Mouse (Mus musculus) spleen, postnatal 4 days (tissue): ENCODE results near the gene Klhl26.

Experiments used
- DNase-seq, 2 experiments: peaks; one replicate each; pipeline ENCODE4 v3.0.0; 2022; ENCODE audit warnings: low spot score in 2 of 2

Gene Klhl26

DNA sequence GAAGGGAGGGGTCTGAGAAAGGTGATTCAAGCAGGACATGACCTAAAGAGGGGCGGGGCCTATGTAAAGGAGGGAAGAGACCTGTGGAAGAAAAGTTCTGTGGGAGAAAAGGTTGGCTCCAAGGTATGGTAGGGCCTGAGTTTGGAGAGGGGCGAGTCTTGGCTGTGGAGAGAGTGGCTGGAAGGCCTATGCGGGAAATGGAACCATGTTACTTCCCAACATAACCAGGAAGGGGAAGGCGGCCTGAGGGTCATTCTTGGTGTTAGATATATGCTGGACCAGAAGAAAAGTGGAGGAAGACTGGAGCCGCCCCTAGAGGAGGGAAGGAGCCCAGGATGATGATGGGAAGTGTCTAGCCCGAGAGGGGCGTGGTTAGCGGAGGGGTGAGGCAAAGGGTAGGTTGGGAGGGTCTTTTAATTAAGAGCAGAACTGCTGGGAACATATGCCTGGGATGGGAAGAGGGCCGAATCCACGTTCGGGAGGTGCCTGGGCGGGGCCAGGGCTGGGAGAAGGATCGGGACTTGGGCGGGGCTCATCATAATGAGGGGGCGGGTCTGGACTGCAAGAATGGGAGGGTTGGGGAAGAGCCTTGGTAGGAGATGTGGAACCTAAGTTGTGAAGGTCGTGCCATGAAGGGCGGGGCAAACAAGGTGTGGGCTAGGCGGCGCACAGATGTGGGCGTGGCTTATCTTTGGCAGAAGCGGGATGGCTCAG is 658 bp upstream of the Klhl26 start:
- peak; percentile 62 to 74 for DNase-seq

DNA sequence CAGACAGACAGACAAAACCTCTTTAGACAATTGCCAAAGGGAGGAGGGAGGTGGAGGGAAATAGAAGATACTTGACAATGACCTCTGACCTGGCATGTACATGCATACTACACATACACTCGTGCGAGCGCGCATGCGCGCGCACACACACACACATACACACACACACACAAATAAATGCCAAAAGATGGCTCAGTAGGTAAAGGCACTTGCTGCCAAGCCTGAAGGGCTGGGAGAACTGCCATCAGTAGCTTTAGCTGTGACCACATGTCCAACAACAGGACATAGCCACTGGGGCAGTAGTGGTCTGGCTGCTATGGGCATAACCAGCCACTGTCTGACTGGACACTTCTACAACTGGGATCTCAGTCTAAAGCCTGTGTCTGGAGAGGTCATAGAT is 4.9 kb downstream of the Klhl26 start:
- no peak for DNase-seq

DNA sequence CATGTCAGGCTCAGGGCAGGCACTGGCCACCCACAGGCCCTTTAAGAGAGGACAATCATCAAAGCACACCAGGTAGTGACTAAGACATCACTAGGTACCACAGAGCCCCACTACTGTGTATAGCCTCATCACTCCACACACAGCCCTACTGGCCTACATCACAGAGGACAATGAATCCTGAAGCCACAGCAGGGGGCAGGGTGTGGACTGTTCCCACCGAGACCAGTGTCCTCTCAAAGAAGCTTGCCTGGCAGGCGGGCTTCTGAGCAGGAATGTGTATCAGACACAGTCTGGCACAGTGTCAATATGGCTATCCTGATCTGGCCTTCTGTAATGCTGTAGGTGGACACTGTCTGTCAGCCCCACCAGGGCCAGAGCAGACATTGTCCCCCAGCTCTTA is 6.8 kb downstream of the Klhl26 start:
- no peak for DNase-seq

- no peak for DNase-seq
These were observed 7.4 kb downstream of the Klhl26 start for GRCm38 (mm10) chr8:70469295-70469916.

- DNase-seq = no peak
These were observed 8.0 kb downstream of the Klhl26 start for GRCm38 (mm10) chr8:70468733-70469132.

DNA sequence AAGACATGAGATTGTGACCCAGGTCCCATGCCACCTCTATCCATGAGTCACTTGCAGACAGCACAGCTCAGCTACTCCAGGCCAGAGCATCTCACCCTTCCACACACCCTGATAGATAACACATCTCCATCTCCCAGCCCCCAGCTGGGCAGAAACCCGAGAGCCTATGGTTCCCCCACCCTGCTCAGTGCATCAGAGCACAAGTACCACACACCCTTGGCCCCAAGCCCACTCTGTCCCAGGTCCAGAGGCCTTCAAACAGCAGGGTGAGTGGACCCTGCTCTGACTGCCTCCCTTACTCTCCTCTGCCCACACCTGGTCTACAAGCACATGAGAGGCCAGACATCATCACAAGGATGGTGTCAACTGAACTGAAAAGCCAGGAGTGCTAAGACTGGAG is 8.9 kb downstream of the Klhl26 start:
- DNase-seq = no peak

DNA sequence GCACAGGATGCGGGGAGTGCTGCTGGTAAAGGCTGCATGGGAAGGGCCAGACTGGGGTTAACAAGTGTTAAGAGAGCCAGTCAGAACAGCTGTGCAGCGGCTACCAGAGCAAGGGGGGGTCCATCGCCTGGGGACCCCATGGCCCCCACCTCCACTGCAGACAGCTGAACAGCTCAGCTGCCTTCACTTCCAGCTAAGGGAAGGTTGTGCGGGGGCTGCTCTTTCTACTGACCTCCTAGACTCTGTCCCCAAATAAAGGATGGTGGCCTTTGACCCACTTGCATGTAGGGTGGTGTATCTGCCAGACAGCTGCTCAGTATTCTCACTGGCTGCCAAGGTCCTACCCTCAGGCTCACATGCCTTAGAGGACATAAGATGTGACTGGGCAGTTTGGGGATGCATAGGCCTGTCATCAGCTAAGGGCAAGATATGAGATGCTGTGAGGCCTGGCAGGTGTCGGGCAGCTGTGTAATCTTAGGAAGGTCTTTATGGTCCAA is 9.5 kb downstream of the Klhl26 start:
- no peak for DNase-seq

- DNase-seq = no peak
These were observed 10.0 kb downstream of the Klhl26 start for GRCm38 (mm10) chr8:70466771-70467170.

- no peak for DNase-seq
These were observed 10.5 kb downstream of the Klhl26 start for GRCm38 (mm10) chr8:70466305-70466704.

GRCm38 (mm10) chr8:70465701-70466100 is 11.1 kb downstream of the Klhl26 start:
- no peak for DNase-seq

DNA sequence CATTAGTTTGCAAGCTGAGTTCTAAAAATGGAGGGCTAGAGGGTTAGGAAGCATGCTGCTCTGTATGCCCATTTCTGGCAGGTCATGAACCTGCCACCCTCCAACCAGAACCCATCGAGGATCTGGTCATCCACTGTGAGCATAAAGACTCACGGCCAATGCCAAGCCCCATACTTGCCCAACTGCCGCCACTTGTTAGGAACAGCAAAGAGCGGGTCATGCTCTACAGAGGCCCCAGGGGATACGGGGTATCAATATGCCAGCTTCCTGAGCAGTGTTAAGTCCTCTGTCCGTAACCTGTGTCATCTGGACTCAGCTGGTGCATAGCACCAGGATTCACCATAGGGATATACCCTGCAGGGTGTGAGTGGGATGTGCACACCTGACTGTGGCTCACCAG is 12.6 kb downstream of the Klhl26 start:
- no peak for DNase-seq

- no peak for DNase-seq
These were observed 13.5 kb downstream of the Klhl26 start for GRCm38 (mm10) chr8:70463306-70463705.

DNA sequence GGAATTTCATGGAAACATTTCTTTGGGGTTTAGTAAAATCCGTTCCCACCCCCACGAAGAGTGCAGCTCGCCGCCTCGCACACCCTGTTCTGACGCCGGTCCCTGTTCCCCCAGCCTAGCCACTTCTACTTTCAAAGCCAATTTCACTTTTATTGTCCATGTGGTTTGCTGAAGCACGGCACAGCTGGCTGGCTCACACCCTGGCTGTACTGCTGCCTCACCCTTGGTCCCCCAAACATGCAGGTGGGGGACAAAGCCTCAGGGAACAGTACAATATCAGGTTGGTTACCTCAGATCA is 14.3 kb downstream of the Klhl26 start:
- DNase-seq = no peak

DNA sequence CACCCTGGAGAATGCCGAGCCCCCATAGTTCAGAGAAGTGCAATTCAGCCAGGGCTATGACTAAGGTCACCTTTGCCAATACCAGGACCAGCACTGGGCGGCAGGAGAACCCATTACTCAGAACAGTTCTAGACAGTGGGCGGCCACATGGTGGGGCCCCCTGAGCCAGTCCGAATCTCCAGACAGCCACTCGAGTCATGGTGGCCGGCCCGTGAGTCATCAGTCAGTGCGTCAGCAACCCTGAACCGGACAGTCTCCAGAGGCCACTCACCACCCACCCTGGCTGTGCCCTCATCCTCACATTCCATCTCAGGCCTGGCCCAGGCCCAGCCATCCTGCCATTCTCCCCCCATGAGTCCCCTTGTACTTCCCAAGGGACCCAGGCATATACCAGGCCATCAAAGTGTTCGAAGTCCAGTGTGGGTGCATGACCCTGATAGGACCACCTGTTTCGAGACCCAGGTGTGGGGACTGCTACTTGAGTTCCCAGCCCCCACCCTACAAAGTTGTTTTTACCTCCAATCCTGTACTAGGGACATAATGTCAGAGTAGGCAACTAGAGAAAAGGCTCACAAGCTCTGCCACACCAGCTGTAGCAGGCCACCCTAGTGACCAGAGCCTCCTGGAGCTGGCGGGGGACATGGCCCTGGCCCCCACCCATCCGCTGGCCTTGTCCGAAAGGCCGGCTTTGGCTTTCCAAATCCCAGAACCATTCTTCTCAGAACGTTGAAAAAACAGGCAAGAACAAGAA is 14.8 kb downstream of the Klhl26 start:
- DNase-seq = no peak

DNA sequence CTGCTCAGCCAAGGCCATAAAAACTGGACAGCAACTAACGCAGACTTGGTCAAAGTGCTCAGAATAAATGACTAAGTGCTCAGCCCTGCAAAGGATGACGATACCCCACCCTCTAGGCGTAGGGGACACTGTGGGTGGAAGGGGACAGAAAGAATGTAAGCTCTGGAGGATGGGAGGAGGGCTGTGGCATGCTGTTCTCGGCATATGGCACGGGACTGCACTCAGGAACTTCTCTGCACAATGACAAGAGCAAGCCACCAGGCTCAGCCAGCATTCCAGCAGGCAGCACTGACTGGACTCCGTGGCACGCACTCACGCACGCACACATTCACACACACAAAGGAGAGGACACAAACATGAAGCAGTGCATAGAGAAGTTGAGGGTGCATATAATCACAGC is 16.2 kb downstream of the Klhl26 start:
- DNase-seq = no peak

GRCm38 (mm10) chr8:70460199-70460598 is 16.6 kb downstream of the Klhl26 start:
- no peak for DNase-seq

GRCm38 (mm10) chr8:70459636-70460035 is 17.1 kb downstream of the Klhl26 start:
- no peak for DNase-seq

DNA sequence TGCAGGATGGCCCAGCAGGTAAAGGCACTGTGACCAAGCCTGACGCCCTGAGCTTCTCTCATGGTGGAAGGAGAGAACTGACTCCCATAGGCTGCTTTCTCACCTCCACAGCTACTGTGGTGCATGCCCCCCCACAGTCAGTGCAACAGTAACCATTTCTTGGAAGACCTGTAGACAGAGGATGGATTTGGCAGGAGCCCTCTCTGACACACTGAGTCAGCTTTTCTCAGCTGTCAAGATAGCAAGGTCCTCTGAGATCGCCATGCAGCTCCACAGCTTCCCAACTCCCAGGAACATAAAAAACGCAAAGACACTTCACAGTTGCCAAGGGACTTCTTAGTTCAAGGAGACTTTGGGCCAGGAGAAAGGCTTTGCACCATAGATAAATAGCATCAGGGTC is 18.3 kb downstream of the Klhl26 start:
- no peak for DNase-seq

GRCm38 (mm10) chr8:70457882-70458281 is 18.9 kb downstream of the Klhl26 start:
- no peak for DNase-seq

GRCm38 (mm10) chr8:70456996-70457395 is 19.8 kb downstream of the Klhl26 start:
- DNase-seq = no peak

GRCm38 (mm10) chr8:70453852-70454251 is 22.9 kb downstream of the Klhl26 start:
- no peak for DNase-seq

DNA sequence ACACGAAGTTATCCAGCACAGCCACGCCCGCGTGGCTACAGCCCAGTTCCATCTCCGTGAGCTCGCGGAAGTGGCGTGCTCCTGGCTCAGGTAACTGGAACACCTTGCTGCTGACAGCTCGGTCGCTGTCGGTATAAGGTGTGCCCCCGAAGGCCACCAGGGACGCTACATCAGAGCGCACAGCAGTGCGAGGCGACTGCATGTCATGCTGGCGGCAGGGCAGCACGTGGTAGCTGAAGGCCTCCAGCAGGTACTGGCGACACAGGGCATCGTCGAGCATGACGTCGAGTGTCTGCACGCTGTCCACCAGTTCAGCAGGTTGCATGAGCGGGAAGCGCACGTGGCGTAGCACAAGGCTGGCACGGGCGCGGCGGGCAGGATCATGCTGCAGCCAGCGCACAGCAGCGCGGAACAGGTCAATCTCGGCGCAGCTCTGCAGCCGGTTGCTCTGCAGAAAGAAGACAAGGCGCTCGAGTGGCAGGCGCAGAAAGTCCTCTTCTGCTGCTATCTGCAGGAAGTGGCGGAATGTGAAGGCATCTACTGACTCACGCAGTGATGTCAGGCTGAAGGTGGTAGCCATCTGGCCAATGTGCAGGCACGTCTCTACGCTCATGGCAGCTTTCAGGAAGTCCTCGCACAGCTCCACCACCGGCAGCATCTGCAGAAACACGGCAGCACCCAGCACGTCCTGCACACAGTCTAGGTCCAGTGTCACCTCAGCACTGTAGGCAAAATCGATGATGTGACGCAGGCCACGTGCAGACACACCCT is 24.4 kb downstream of the Klhl26 start:
- no peak for DNase-seq
